Mouse (Mus musculus) cerebellum, postnatal 36 days (tissue): ENCODE data around the gene Kmt2e.
A peak's percentile ranks its signal among the peaks of the same experiment; 100 is the strongest.

Source experiments
- DNase-seq, 2 experiments: peaks; one replicate each; pipeline ENCODE4 v3.0.0; 2021 to 2022; ENCODE audit warnings: mixed read lengths in 2 of 2

The Kmt2e gene

DNA sequence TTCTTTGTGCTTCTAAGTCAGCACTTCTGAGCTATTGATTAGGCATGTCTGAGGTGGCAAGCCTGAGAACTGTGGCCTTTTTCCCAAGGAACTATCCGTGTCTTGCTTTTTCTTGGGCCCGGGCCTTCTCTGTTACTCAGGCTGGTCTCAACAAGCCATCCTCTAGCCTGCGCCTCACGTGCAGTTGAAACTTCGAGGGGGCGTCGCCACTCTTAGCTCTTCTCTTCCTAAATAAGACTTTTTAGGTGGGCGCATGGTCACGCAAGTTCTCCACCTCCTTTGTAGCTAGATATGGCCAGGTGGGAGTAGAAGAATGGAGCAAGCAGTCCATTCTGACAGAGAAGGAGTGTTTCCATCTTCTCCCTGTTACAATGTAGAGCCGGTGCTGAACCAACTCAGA lies 22.6 kb upstream of the Kmt2e start:
- DNase-seq = no peak

DNA sequence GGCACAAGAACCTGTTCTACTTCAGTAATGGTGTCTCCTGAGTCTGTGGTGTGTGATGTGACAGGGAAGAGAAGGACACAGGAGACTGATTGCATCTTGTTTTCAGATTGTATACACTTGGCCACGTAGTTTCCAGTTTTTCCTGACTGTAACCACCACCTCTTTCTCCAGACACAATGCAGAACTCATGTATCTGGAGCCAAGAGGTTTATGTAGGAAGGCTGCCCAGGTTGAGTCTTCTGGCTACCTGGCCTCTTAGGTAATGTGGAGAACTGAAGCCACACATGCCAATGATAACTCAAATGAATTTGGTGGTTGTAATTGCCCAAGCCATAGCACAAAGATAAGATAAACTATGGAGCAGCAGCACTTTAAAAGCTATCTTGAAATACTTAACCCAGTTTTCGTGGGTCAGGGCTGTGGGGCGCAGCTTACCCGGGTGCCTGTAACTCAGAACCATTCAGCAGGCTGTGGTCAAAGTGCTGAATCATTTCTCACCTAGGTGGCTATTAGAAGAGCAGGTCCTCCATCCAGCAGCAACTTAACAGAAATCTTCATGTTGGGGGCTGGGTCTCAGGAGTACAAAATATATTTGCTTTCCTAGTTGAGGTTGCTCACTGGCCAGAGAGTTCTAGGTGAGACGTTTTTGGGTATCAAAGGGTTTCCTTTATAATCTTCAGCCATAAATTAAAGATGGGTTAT lies 21.8 kb upstream of the Kmt2e start:
- no peak for DNase-seq

DNA sequence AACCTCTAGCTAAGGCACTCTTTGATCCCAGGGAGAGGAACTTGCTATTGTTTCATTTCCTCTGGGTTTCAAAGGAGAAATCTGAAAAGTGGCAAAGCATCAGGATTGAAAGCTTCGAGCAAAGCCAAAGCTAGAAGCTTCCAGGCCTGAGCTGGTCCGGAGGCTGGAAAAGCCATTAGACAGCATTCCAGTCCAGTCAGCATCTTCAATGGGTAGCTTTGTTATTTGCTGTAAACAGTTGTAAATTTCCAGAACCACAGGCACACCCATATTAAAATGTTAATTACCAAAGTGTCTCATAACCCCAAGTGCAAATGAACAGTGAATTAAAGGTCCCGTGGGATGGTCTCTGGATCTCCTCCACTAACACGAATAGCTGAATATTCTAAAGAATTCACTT lies 21.2 kb upstream of the Kmt2e start:
- no peak for DNase-seq

DNA sequence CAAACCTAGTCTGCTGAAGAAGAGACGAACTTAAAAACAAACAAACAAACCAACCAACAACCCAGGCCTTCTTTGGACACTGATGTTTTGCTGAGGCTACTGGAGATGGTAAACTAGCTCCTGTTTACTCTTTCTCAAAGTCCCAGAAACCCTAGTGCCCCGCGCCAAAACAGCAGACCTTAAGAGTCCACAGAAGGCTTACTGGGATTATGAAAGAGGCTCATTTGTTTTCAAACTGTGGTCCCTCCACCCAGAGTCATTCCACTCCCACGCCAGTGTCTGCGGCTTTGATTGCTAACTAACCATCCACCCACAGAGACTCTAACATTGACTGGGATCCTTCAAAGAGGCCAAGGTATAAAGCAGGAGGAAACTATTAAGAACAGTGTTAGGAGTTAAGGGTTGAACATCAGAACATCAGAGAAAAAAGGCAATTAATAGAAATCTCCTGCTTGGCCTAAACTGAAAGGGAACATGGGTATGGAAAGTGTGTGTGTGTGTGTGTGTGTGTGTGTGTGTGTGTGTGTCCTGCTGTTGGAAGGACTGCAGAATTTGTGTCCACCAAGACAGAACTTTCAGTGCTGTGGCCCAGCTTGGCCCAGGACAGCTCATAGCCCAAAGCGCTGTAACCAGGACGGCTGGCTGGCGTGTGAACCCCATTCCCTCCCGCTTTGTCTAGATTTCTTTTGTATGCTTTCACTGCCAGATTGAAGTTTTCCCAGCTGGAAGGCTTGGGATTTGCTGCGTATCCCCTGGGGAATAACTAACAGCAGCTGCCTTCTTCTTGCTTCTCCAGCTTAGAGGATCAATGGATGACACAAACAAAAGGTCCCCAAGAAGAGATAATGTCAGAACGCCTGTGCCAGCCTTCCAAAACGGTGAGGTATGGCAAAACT lies 20.4 kb upstream of the Kmt2e start:
- DNase-seq = no peak

DNA sequence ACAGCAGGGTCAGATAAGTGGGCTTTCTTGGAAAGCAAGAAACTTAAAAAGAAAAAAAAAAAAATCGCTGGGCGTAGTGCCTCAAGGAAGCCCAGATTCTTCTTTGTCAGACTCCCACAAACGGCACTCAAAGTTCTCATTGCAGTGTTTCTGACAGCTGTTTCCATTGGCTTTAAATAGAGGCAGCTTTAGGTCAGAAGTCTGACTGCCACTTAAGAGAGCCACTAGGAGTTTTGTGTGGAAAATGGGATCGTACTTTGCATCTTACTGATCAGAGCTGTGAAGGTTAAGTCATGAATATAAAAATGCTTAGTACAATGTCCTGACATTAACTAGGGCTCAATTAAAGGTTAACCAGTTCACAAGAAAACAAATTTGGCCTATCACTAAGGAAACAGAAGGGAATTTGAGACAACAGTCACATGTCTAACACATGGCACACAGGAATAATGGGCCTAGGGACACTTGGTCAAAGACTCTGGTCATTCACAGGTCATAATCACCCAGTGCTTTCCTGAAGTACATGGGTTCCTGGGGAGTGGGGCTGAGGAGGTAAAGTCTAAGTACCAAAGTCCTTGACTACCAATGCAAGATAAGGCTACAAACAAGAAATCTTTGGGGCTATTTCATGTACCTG lies 19.6 kb upstream of the Kmt2e start:
- no peak for DNase-seq

DNA sequence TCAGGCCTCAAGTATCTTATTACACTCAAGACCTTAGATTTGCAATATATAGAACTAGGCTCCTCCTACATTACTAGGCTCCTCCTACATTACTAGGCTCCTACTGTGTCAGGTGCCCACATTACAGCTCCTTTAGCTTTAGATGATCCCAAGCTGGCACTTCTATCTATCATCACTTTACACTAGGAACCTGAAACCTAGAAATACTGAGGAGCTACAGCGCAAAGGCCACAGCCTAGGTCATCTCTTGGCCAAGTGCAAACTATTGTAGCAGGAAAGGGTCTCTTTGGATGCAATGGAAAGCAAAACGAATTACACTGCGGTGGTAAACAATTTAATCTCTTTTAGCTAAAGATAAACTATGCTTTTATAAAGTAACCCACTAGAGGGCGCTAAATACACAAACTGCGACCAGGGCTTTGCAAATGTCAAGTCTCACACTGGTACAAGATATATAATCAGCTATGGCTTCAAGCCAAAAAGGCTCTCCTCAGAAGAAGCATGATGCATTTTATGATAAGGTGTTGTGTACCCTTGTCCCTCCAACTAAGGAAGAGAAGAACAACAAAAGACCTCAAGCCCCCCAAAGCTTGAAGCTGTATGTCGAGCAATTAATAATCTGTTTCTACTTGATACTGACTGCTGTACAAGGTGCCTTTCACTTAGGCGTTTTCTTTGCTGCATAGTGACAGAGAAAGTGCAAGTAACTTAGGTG lies 18.5 kb upstream of the Kmt2e start:
- peak in 1 of 2 experiments; percentile 53 for DNase-seq

DNA sequence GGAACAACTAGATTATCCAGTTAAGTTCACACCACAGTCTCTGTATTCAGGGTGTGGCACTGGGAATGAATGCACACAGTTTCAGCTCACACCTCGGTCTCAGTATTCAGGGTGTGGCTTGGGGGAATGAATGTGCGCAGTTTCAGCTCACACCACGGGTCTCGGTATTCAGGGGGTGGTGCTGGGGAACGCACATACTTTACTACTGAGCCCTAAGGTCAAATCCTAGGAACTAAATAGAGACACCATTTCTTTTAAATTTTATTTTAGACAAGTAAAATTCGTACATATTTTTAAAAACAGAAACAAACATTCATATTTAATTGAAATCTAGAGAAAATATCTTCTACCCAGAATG lies 18.0 kb upstream of the Kmt2e start:
- DNase-seq = no peak

DNA sequence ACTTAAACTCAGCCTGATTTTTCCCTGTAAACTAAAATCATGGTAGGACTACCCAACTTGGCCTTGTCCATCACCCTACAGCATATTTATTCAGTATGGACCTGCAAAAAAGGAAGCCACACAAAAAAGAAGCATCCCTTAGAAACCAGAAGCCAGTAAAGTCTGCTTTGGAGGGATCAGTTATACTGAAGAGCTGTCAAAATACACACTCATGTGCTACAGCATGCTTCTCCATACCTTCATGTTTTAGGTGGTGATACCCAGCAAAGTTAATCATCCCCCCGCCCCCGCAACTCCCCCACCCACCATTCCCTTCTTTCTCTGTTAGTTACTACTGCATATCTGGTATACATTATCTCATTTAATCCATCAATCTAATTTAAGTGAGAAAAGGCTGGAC lies 16.5 kb upstream of the Kmt2e start:
- DNase-seq = no peak

DNA sequence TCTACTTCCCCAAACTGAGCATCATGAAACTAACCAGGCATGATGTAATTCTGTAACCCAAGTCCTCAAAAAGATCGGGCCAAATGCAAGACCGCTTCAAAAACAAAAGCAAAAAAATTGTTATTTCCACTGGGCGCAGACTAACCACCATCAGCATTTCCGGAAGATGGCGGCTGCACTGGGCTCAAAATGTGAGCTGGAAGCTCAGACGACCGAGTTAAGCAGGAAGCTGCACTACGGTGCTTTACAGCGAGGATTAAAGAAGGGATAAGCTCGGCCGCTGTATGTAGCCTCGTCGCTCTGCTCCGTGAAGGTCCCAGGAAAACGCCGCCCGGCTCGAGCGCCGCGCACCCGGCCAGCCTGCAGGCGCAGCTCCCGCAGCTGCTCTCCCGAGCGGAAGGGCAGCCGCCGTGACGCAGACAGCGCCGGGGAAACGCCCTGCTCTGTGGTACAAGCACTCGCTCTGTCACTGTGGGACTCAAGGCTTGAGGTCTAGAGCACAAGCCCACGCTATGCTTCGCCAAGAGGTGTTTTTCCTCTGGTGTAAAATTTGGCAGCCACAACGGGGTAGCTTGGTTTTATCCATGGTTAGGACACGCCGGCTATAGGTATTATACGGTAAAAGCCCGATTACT lies 16.0 kb upstream of the Kmt2e start:
- DNase-seq = peak; percentile 80 to 83

DNA sequence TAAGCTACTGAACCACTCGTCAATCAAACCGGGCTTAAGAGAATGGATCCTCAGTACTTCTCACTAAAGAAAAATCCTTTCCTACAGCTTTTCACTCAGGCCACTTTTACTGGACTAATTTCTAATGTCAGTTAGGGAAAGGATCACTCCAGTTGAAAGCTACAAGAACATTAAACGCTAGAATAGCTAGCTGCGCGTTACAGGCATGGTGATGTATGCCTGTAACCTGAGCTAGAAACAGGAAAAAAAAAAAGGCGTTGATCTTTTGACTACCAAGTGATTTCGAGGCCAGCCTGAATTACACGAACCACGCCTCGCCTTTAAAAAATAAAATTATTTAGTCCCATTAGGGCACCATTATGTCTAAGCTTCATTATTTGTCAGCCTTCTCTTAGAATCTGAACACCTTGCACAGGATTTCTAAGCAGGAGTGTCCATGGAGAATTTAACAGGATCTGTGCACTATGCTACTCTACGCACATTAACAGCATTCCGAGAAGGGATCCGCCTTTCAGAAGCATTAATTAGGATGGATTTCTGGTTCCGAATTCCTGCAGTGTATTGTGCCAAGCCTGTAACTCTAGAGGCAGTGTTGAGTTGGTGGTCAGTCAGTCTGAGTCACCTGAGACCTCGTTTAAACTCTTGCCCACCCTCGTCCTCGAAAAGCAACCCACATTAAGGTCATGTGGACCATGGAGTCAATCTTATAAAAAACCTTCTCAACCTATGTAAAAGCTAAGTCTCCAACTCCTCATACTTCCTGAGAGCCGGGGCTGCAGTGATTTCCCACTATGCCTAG lies 15.2 kb upstream of the Kmt2e start:
- DNase-seq = no peak

DNA sequence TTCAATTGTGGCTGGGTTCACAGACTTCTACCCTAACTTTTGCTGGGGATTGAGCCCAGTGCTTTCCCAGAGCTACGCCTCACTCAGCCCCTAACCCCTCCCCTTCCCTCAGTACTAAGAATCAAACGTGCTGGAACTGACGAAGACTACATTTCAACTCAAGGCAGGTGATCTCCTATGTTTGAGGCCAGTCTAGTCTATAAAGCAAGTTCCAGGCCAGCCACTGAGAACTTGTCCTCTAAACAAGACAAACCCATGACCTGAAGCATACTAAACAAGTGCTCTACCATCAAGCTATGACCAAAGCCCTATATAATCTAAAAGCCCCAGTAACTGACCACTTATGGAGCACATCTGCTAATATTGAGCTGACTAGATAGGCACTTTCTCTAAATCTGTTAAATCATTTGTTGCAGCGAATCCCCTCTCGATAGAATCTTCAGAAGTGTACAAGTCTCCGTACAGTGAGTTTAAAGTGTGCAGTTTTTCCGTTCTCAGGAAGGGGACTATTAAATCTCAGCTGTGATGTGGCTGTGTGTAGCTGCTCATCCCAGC lies 14.5 kb upstream of the Kmt2e start:
- no peak for DNase-seq

DNA sequence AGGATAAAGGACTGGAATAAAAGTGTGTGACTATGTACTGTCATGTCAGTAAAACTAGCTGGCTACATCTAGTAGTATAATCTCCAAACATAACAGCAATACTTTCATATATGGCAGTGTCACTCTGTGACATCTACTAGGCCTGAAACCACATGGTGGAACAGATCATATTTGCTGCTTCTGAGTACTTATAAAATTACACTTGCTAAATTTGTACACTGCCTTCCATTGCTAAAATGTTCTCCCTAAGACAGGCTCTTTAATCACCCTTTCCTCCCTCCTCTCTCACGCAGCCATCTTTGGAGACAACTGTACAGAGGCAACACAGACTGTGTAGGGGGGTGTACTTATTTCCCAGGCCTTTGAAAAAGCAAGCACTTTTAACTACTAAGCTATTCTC lies 13.8 kb upstream of the Kmt2e start:
- DNase-seq = no peak

DNA sequence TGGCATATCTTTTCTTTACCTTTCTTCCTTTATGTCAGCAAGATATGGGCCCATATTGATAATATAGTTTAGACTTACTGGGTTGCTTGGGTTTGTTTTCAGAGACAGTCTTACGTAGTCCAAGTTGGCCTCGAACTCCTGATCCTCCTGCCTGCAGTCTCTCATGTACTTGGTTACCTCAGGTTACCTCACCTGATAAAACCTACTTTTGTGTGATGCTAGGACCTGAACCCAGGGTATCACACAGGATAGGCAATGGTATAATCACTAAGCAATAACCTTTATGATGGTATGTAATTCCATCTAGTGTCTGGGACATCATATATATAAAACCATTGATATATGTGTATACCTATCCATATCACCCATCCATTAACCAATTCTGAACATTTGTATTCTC lies 12.8 kb upstream of the Kmt2e start:
- no peak for DNase-seq

DNA sequence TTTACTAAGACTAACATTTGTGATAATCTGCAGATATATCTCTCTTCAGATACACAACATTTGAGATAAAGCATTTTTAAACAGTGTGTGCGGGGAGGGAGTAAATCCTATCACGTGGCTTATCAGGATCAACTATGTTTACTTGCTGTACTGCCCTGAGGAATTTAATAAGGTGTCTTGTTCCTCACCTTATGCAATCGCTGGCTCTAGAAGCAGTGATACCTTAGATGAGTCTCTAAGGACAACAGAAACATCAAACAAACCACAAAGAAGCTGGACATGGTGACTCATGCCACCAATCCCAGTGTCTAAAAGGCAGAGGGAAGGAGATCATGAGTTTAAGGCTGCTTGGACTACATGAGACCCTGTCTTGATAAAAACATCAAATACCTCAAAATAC lies 11.2 kb upstream of the Kmt2e start:
- no peak for DNase-seq

DNA sequence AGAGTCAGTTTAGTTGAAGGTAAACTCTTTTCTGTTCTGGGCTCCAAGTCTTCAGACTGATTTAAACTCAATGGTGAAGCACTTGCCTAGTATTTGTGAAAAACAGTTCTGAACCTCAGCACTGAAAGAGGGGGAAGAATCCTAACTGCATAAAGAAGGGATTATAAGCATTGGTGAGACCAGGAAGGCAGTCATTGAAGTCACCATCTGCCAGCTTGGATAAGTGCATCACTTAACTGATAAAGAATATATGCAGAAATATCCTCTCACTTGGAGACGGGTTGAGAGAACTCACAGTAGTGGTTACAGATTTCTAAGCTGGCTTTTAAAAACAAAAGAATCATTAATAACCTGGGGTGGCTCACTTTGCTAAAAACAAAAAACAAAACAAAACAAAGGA lies 6.7 kb upstream of the Kmt2e start:
- no peak for DNase-seq

DNA sequence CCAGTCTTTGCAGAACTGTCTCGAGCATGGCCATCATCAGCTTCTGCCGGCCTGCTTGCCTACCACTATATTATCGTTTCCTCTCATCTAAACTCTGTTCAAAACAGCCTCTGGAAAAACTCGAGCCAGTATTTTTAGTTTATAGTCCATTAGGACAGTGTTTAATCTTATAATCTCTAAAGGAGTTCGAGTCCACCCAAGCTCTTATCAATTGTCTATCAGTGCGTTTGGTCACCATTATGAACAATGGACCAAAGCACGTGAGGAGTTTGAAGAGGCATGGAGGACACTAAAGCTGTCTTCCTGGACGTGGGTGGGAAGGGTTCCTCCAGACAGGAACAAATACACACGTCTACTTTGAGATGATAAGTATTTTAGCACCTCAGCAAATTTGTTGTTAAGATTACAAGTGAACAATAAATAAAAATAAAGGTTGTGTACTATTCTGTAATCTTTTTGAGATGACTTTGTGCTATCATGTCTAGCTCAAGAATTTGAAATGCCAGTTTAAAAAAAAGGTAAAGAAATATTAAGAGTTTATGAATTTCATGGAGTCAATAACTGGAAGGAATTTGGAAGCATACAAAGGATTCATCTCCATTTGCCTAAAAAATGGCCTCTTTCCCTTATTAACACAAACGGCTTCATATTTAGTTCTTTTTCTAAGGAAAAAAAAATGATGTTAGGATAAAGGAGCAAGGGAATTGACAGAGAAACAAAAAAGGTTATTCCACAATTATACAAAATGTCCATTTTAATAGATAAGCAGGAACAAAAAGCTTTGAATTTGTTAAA lies 3.0 kb upstream of the Kmt2e start:
- DNase-seq = no peak

DNA sequence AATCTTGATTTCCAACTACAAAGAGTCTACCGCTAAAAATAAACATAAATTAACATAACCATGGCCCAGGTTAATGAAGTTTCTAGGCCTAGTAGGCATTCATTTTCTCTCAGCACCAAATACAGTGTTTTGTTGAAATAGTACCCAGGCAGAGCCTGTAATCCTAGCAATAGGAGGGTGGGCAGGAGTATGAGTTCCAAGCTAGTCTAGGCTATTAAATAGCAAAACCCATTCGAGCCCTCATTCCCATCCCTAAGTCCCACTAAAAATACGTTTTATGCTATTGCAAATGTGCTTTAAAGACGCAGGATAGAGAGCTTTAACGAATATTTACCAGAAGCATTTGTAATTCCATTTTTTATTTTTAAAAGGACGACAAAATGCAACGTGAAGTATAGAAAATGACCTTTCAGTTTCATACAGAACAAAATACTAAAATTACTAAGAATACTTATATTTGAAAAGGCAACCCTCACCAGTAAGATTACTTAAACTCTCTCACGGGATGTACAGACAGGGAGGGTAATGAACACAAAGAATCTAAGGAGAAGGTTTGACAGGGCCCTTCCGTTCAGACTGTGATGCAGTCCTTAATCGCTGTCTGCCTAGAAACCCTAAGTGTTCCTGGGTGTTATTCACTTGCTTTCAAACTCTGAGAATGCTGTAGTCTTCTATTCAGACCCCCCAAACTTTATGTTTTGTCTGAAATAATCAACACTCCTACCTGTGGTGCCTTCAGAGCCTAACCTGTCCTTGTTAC lies 2.1 kb upstream of the Kmt2e start:
- DNase-seq = no peak

DNA sequence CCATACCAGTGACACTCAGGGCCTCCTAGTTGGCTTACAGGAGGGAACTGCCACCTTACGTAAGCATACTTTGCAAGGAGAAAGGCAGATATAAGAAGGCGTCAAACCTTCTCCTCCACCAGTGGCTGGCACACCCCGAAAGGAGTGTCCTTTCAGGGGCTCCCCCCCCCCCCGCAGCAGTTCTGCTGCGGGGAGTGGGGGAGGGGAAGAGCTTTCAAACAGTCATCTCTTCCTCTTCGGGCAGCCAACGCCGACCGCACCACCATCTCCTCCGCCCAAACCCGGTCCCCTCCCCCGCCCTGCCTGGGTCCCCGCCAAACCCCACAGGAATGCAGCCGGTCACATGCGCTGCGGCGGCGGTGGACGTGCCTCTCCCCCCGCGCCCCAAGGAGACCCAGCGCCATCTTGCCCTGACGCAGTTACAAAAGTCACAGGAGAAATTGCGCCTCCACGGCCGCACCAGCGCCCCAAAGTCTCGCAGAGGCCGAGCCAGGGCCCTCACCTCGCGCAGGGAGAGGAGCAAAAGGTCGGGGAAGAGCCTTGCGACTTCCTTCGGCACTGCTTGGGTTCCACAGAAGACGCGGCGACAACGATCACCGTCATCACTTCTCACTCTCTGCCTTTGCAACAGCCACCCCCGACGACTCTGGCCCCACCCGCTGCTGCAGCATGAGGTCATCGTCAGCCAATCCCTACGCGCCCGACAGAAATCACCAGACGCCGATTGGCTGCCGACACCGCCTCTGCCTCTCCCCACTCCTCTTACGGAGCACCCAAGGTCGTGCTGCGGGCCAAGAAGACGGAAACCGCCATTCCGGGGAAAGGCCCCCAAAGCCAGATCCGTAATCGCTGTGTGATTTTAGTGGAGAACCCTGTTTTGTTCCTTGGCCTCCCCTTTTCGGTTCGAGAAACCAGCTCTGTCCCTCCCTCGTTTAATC lies 1.3 kb upstream of the Kmt2e start:
- peak; percentile 99 to 100 for DNase-seq
